Mouse (Mus musculus) T-cell, adult 66 days (primary cell): ENCODE measurements around the gene Gm16506. TPM values are rescaled to one million over a fixed set of nuclear protein-coding genes. Genes with fewer than 3 reads are reported as not detected.

ENCODE experiments used
- total RNA-seq, 2 experiments: library from RNA; stranded (reverse); gene quantifications; 3 replicates in 1 of 2; 4 replicates in 1 of 2; pipeline ENCODE4 v1.2.4; 2023

The Gm16506 gene
- not detected for total RNA-seq

DNA sequence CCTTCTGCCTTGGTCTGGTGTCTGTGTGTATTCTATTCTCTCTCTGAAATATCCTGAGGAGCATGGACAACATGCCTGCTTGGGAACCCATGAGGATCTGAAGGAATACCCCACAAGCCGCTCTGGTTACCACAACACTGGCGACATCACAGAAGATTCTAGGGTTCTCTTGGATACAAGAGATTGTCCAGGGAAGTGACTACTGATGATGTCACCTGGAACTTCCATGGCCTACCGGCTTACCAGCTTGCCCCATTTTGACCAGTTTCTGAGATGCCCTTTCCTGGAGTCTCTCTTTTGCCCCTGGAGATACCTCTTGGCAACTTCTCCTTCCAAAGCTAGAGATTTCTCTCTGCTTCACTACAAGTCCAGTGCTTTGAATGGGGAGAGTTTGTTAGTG is at the start of gene Gm16506:
TSS of gene Gm16506 (minus strand) at position 101 of the 400 bp plus-strand sequence.

DNA sequence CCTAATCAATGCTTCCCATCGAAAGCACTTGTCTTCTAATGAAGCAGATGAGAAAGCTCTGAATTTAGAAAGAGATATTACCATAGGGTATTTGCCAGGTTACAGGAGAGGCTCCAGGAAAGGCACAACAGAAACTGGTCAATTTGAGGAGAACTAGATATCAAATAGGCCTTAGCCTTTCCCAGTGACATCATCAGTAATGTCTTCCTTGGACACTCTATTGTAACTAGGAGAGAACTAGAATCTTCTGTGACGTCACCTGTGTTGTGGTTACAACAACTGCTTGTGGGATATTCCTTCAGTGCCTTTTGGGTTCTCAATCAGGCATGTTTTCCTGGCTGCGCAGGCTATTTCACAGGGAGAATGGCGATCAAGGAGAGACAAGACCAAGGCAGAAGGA is 20.3 kb upstream of the Gm16506 start, which contains the start of gene Gm6526:
TSS of gene Gm6526 (plus strand) at position 301 of the 400 bp plus-strand sequence.

DNA sequence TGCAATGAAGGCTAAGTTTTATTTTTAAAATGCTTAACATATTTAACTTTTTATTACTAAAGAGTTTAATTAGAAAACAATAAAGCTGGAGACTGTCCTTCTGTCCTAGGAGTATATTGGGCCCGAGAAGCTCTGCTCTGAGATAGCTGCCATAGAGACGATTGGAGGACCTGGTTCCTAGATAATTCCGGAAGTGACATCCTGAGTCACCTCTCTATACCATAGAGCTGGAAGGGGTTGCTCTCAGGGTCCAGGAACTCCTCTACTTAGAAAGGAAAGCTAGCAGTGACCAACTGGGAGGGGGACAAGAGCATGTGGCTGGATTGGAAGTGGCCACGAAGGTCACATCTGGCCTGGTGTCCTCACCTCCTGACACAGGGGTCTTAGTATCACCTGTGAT is 29.7 kb downstream of the Gm16506 start, which contains the start of gene Gm7324:
TSS of gene Gm7324 (plus strand) at position 208 of the 400 bp plus-strand sequence.

DNA sequence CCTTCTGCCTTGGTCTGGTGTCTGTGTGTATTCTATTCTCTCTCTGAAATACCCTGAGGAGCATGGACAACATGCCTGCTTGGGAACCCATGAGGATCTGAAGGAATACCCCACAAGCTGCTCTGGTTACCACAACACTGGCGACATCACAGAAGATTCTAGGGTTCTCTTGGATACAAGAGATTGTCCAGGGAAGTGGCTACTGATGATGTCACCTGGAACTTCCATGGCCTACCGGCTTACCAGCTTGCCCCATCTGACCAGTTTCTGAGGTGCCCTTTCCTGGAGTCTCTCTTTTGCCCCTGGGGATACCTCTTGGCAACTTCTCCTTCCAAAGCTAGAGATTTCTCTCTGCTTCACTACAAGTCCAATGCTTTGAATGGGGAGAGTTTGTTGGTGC is 50.2 kb downstream of the Gm16506 start, which contains the start of gene Gm8165:
TSS of gene Gm8165 (minus strand) at position 101 of the 400 bp plus-strand sequence.

Other genes with a start within 250 kb of the Gm16506 start
- gene Gm5799, start 183.9 kb downstream of the Gm16506 start, total RNA-seq = not detected
- not detected for gene Gm17654, start 148.3 kb downstream of the Gm16506 start, total RNA-seq
- not detected for gene Gm10375, start 119.5 kb downstream of the Gm16506 start, total RNA-seq
- not detected for gene Gm8165, start 50.3 kb downstream of the Gm16506 start, total RNA-seq
- 1 to 10 TPM in 1 of 2 experiments, under 1 TPM in 1; 0.59 to 1.1 TPM for gene Gm7324, start 29.7 kb downstream of the Gm16506 start, total RNA-seq
- not detected for gene Gm6526, start 20.4 kb upstream of the Gm16506 start, total RNA-seq
- not detected for gene Gm8180, start 57.3 kb upstream of the Gm16506 start, total RNA-seq
- not detected for gene Ear1, start 148.0 kb upstream of the Gm16506 start, total RNA-seq
- not detected for gene Ear10, start 196.1 kb upstream of the Gm16506 start, total RNA-seq
- not detected for gene Gm8113, start 197.9 kb upstream of the Gm16506 start, total RNA-seq
- not detected for gene Ang5, start 229.6 kb upstream of the Gm16506 start, total RNA-seq